Mouse (Mus musculus) adrenal gland, adult 2 months (tissue): Measurements from ENCODE around the gene Fancd2os. TPM values are rescaled to one million over a fixed set of nuclear protein-coding genes. Genes with fewer than 3 reads are reported as not detected.
A peak's percentile ranks its signal among the peaks of the same experiment; 100 is the strongest.

Source experiments
- DNase-seq: peaks from one replicate; pipeline ENCODE4 v3.0.0; 2021
- polyA plus RNA-seq: library from polyadenylated mRNA; depleted of rRNA; stranded (reverse); fragments of >200 nt; gene quantifications from 2 replicates; pipeline ENCODE4 v1.2.3, GENCODE M21; 2012; rRNA removed
- total RNA-seq, 2 experiments: library from RNA; stranded (reverse); gene quantifications; 2 replicates each; pipeline ENCODE4 v1.2.3; 2021

The Fancd2os gene
- total and polyA plus RNA-seq, 3 experiments = 0.15 to 0.21 TPM; not detected in 1

DNA sequence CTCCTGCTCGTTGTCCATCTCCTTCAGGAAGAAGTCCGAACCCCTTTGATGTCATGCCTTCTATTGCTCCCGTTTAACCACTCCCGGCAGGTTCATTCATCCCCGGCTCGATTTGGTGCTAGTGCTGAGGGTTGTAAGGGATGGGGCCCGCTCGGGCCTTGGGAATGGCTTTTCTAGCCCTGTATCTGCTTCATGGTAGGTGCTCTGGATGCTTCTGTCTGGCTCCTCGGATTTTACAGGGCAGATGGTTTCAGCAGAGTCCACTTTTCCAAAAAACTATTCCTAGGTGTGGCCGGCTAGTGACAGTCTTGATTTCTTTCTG lies 4.7 kb upstream of the Fancd2os start:
- DNase-seq = no peak

GRCm38 (mm10) chr6:113604432-113605223 lies 4.1 kb upstream of the Fancd2os start, which contains the start of gene Brk1:
Gene Brk1 (plus strand): TSS chr6:113604772.
- DNase-seq = peak; percentile 93

- no peak for DNase-seq
Observed at GRCm38 (mm10) chr6:113603993-113604392, 3.5 kb upstream of the Fancd2os start.

GRCm38 (mm10) chr6:113602821-113603220 lies 2.3 kb upstream of the Fancd2os start:
- no peak for DNase-seq

- peak; percentile 89 for DNase-seq
Observed at GRCm38 (mm10) chr6:113599833-113600232, 682 bp downstream of the Fancd2os start.

- no peak for DNase-seq
Observed at GRCm38 (mm10) chr6:113597945-113598344, 2.6 kb downstream of the Fancd2os start.

- no peak for DNase-seq
Observed at GRCm38 (mm10) chr6:113592637-113593036, 7.9 kb downstream of the Fancd2os start.

GRCm38 (mm10) chr6:113586466-113587183 lies 13.9 kb downstream of the Fancd2os start:
- peak; percentile 83 for DNase-seq

GRCm38 (mm10) chr6:113585065-113585464 lies 15.4 kb downstream of the Fancd2os start:
- no peak for DNase-seq

GRCm38 (mm10) chr6:113583023-113583422 lies 17.5 kb downstream of the Fancd2os start:
- DNase-seq = no peak

DNA sequence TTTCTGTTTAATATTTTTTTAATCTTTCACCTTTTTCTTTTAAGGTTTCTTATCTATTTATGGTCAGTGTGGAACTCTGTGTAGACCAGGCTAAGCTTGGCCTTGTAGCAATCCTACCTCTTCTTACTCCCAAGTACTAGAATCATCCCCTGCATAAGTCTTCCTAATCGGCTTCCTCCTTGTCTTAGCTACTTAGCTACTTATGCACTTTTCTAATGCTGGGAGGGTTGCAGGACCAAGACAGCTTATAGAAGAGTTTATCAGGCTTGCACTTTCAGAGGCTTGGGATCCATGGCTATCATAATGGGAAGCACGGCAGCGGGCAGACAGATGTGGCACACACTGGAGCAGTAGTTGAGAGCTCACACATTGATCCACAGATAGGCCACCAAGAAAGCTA lies 21.2 kb downstream of the Fancd2os start:
- DNase-seq = no peak

- no peak for DNase-seq
Observed at GRCm38 (mm10) chr6:113576044-113576443, 24.5 kb downstream of the Fancd2os start.

- no peak for DNase-seq
Observed at GRCm38 (mm10) chr6:113564557-113564956, 36.0 kb downstream of the Fancd2os start.

DNA sequence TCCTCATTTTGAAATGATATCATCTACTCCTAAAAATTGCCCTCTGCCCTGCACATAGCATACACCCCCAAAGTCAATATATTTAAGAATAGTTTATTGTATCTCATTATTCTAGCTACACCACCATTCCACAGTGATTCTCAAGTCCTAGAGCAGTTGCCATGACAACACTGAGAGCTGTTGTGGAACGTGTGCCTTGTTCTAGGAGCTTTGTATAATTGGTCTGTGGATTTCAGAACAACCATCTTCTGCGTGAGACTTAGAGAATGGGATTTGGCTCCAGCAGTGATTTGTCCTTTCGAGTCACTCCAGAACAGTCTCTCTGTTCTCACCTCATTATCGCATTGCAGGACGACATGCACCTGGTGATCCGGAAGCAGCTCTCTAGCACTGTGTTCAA lies 40.8 kb downstream of the Fancd2os start:
- DNase-seq = no peak

Other genes starting within 250 kb of the Fancd2os start
- gene Tada3, start 222.8 kb downstream of the Fancd2os start, total RNA-seq = 10 to 100 TPM; 35.1 to 47.0 TPM
- 32.4 and 34.5 TPM in 2 replicates for gene Tada3, start 222.8 kb downstream of the Fancd2os start, polyA plus RNA-seq
- gene Arpc4, start 222.6 kb downstream of the Fancd2os start, total RNA-seq = 100 to 1,000 TPM; 175 to 211 TPM
- 61.0 and 62.3 TPM in 2 replicates for gene Arpc4, start 222.6 kb downstream of the Fancd2os start, polyA plus RNA-seq
- 1 to 10 TPM; 2.1 to 3.5 TPM for gene Ttll3, start 211.5 kb downstream of the Fancd2os start, total RNA-seq
- gene Ttll3, start 211.5 kb downstream of the Fancd2os start, polyA plus RNA-seq = 5.8 and 7.0 TPM in 2 replicates
- 1 to 10 TPM; 9.1 to 9.2 TPM for gene Rpusd3, start 181.4 kb downstream of the Fancd2os start, total RNA-seq
- gene Rpusd3, start 181.4 kb downstream of the Fancd2os start, polyA plus RNA-seq = 65.5 and 102 TPM in 2 replicates
- 100 to 1,000 TPM; 354 to 980 TPM for gene Cidec, start 165.0 kb downstream of the Fancd2os start, total RNA-seq
- gene Cidec, start 165.0 kb downstream of the Fancd2os start, polyA plus RNA-seq = 514 and 896 TPM in 2 replicates
- gene Jagn1, start 158.1 kb downstream of the Fancd2os start, total RNA-seq = 10 to 100 TPM; 50.5 TPM
- 49.5 and 64.3 TPM in 2 replicates for gene Jagn1, start 158.1 kb downstream of the Fancd2os start, polyA plus RNA-seq
- gene Il17re, start 142.2 kb downstream of the Fancd2os start, total RNA-seq = 1 to 10 TPM; 1.1 to 1.9 TPM
- gene Il17re, start 142.2 kb downstream of the Fancd2os start, polyA plus RNA-seq = 4.0 TPM in 2 replicates
- 10 to 100 TPM; 17.0 to 22.0 TPM for gene Il17rc, start 129.3 kb downstream of the Fancd2os start, total RNA-seq
- gene Il17rc, start 129.3 kb downstream of the Fancd2os start, polyA plus RNA-seq = 90.8 and 103 TPM in 2 replicates
- 10 to 100 TPM; 44.7 to 58.5 TPM for gene Creld1, start 117.4 kb downstream of the Fancd2os start, total RNA-seq
- gene Creld1, start 117.4 kb downstream of the Fancd2os start, polyA plus RNA-seq = 30.0 and 31.1 TPM in 2 replicates
- gene Prrt3, start 98.8 kb downstream of the Fancd2os start, total RNA-seq = under 1 TPM; 0.09 to 0.21 TPM
- 0.32 and 0.33 TPM in 2 replicates for gene Prrt3, start 98.8 kb downstream of the Fancd2os start, polyA plus RNA-seq
- gene Emc3, start 69.1 kb downstream of the Fancd2os start, total RNA-seq = 100 to 1,000 TPM in 1 of 2 experiments, 10 to 100 TPM in 1; 99.9 to 116 TPM
- gene Emc3, start 69.1 kb downstream of the Fancd2os start, polyA plus RNA-seq = 44.9 and 53.6 TPM in 2 replicates
- gene Fancd2, start 69.0 kb downstream of the Fancd2os start, total RNA-seq = under 1 TPM; 0.41 to 0.72 TPM
- gene Fancd2, start 69.0 kb downstream of the Fancd2os start, polyA plus RNA-seq = 0.17 and 1.2 TPM in 2 replicates
- gene Brk1, start 4.1 kb upstream of the Fancd2os start, total RNA-seq = 100 to 1,000 TPM; 181 to 201 TPM
- gene Brk1, start 4.1 kb upstream of the Fancd2os start, polyA plus RNA-seq = 113 and 167 TPM in 2 replicates
- gene Vhl, start 23.2 kb upstream of the Fancd2os start, total RNA-seq = 10 to 100 TPM; 22.5 to 26.3 TPM
- 16.8 and 21.4 TPM in 2 replicates for gene Vhl, start 23.2 kb upstream of the Fancd2os start, polyA plus RNA-seq
- gene Irak2, start 37.8 kb upstream of the Fancd2os start, total RNA-seq = 10 to 100 TPM; 22.4 to 23.6 TPM
- gene Irak2, start 37.8 kb upstream of the Fancd2os start, polyA plus RNA-seq = 17.4 and 20.0 TPM in 2 replicates
- gene Tatdn2, start 96.3 kb upstream of the Fancd2os start, total RNA-seq = 10 to 100 TPM; 44.7 to 56.3 TPM
- 16.3 and 19.0 TPM in 2 replicates for gene Tatdn2, start 96.3 kb upstream of the Fancd2os start, polyA plus RNA-seq
- gene Ghrl, start 119.2 kb upstream of the Fancd2os start, total RNA-seq = not detected
- gene Ghrl, start 119.2 kb upstream of the Fancd2os start, polyA plus RNA-seq = 0.35 TPM in 1 of 2 replicates, not detected in the other
- 100 to 1,000 TPM; 106 to 127 TPM for gene Sec13, start 140.0 kb upstream of the Fancd2os start, total RNA-seq
- gene Sec13, start 140.0 kb upstream of the Fancd2os start, polyA plus RNA-seq = 68.8 and 83.0 TPM in 2 replicates